Mouse (Mus musculus) embryonic fibroblast, embryonic 13.5 days (primary cell): ENCODE data around the gene Anapc16.

ENCODE experiments used
- CTCF ChIP-seq: IDR thresholded peaks from 2 replicates; pipeline ENCODE4 v1.5.1; 2011; ENCODE audit warnings: mild to moderate bottlenecking, control low read depth, low read length, moderate library complexity, borderline replicate concordance; ENCODE audit not compliant: insufficient read depth
- POLR2A ChIP-seq: IDR thresholded peaks from 2 replicates; pipeline ENCODE4 v1.6.1; 2011; ENCODE audit warnings: low read depth, mild to moderate bottlenecking, control low read depth, low read length, moderate library complexity

- TF ChIP-seq POLR2A (no peak), CTCF (no peak)
Measured at GRCm38 (mm10) chr10:60031985-60032384, 29.1 kb upstream of the Anapc16 start.
